Mouse (Mus musculus): ENCODE data around the gene Tm7sf3. TPM values are rescaled to one million over a fixed set of nuclear protein-coding genes. Genes with fewer than 3 reads are reported as not detected.

Gene Tm7sf3
- polyA plus RNA-seq (2014; fragmentation: Illumina TruSeq; extraction: RNeasy Lipid Tissue Mini Kit (QIAGEN cat#74804); ENCODE audit: low read depth, low replicate concordance): 41.5 TPM

DNA sequence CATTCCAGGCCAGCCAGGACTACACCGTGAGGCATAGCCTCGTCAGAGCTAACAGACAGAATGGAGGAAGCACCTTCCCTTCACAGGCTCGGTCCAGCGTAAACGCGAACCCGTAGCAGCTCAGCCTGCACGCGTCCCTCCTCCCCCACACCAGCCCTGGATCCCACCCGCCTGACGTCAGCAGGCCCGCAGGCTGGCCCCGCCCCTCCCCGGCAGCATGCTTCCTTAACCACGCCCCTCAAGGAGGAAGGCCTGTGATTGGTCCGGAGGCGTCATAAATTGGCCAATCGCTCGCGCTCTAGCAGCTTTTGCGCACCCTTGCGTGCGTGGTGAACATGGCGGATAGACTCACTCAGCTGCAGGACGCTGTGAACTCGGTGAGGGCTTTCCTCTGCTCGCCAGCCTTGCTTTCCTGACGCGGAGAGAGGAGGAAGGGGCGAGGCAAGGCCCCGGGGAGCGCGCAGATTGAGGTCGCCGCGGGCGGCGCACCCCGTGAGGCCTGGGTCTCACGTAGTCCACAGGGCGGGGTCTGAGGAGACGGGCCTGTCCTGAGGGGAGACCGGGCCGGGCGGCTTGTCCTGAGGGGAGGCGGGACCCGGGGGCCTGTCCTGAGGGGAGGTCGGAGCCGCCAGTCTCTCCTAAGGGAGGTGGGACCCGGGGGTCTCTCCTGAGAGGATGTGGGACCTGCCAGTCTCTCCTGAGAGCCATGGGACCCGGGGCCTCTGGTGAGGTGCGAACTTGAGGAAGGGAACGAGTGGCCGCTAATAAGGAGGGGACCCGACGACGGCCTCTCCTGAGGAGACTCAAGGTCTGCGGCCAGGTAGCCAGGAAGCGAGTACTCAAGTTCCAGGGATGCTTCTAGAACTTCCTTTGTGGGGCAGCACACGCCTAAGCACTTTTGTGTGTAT is at the start of gene Tm7sf3, which contains the start of gene Med21:
Gene Tm7sf3 (minus strand): TSS at position 549 of the 908 bp plus-strand sequence.
Gene Med21 (plus strand): TSS at position 272 of the 908 bp plus-strand sequence.

DNA sequence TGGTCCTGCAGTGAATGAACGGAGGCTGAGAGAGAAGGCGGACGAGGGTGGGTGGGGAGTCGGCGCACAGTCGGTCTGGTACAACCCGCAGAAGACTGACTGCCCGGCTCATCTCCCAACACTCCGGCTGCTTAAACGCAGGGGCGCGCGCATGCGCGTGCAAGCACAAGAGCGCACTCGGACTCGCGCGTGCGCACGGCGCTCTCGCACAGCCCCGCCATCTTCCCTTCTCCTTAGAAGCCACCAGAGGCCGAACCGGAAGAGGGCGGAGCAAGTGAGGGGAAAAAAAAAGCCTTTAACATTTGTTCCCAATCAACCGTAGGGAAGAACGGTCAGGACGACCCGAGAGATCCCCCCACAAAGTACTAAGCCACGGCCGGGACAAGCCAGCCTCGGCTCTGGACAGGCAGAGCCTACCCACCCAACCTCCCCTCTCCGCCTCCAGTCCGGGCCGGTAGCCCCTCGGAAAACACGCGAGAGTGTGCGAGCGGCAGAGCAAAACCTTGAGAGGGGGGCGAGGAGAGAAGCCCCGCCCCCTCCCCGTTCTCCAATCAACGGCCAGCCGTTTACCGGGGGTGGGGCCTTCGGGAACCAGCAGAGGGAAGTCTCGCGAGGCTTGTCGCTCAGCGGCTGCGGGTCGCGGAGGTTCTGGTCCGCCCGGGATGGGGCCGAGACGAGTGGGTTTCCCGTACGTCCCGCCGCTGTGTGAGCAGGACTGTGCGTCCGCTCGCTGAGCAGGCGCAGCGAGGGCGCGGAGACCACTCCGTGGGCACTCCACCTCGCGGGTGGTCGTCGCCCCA is 65.1 kb downstream of the Tm7sf3 start, which contains the start of gene Ints13:
Gene Ints13 (minus strand): TSS at position 526 of the 800 bp plus-strand sequence.

DNA sequence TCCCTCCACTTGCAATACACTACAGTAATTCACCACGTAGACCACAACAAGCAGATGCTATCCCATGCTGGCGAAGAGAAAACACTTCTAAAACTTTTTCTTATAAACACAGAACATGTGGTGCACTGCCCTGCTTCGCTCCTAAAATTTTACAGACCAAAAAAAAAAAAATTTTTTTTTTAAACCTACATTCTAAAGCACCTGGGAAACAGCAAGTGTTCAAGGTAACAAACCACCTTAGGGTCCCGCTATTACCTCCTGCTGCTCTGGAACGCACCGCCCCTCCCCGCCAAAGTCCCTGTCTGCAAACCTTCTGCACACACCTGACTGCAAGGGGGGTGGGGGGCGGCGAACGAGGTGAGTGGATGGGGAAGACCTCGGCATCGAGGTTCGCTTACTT is 65.7 kb downstream of the Tm7sf3 start, which contains the start of gene Fgfr1op2:
Gene Fgfr1op2 (plus strand): TSS at position 301 of the 400 bp plus-strand sequence.

Other genes with a start within 250 kb of the Tm7sf3 start
- 5.0 TPM for gene Itpr2, start 140.6 kb downstream of the Tm7sf3 start, polyA plus RNA-seq (2014; fragmentation: Illumina TruSeq; extraction: RNeasy Lipid Tissue Mini Kit (QIAGEN cat#74804); ENCODE audit: low read depth, low replicate concordance)
- 77.7 TPM for gene Fgfr1op2, start 65.6 kb downstream of the Tm7sf3 start, polyA plus RNA-seq (2014; fragmentation: Illumina TruSeq; extraction: RNeasy Lipid Tissue Mini Kit (QIAGEN cat#74804); ENCODE audit: low read depth, low replicate concordance)
- 44.6 TPM for gene Ints13, start 65.0 kb downstream of the Tm7sf3 start, polyA plus RNA-seq (2014; fragmentation: Illumina TruSeq; extraction: RNeasy Lipid Tissue Mini Kit (QIAGEN cat#74804); ENCODE audit: low read depth, low replicate concordance)
- 118 TPM for gene Med21, start 277 bp downstream of the Tm7sf3 start, polyA plus RNA-seq (2014; fragmentation: Illumina TruSeq; extraction: RNeasy Lipid Tissue Mini Kit (QIAGEN cat#74804); ENCODE audit: low read depth, low replicate concordance)
- 19.0 TPM for gene Stk38l, start 82.2 kb upstream of the Tm7sf3 start, polyA plus RNA-seq (2014; fragmentation: Illumina TruSeq; extraction: RNeasy Lipid Tissue Mini Kit (QIAGEN cat#74804); ENCODE audit: low read depth, low replicate concordance)
- gene Arntl2, start 153.2 kb upstream of the Tm7sf3 start, polyA plus RNA-seq (2014; fragmentation: Illumina TruSeq; extraction: RNeasy Lipid Tissue Mini Kit (QIAGEN cat#74804); ENCODE audit: low read depth, low replicate concordance): 0.69 TPM
- gene Smco2, start 207.3 kb upstream of the Tm7sf3 start, polyA plus RNA-seq (2014; fragmentation: Illumina TruSeq; extraction: RNeasy Lipid Tissue Mini Kit (QIAGEN cat#74804); ENCODE audit: low read depth, low replicate concordance): not detected
- 20.0 TPM for gene Ppfibp1, start 245.7 kb upstream of the Tm7sf3 start, polyA plus RNA-seq (2014; fragmentation: Illumina TruSeq; extraction: RNeasy Lipid Tissue Mini Kit (QIAGEN cat#74804); ENCODE audit: low read depth, low replicate concordance)